Mouse (Mus musculus): Measurements from ENCODE around the gene Hint1.

Hint1 gene

DNA sequence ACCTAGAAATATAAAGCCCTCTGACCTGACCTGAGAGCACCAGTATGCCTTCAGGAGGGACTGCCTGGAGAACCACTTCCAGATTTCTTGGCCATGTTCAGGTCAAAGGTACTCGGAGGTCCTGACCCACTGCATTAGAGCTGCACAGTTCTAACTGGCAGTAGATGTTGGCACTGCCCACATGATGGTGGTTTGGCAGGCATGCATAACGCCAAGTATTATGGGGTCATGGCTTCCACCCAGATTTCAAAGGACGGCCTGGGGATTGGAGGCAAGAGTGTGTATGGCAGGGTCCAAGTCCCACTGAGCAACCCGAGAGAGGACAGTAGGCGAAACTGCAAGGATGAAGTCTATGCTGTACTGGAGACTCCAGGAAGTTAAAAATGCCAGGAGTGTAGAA lies 47.7 kb downstream of the Hint1 start:
- no peak for ATAC-seq (ENCODE audit: insufficient number of reproducible peaks, low FRiP score, low TSS enrichment)

DNA sequence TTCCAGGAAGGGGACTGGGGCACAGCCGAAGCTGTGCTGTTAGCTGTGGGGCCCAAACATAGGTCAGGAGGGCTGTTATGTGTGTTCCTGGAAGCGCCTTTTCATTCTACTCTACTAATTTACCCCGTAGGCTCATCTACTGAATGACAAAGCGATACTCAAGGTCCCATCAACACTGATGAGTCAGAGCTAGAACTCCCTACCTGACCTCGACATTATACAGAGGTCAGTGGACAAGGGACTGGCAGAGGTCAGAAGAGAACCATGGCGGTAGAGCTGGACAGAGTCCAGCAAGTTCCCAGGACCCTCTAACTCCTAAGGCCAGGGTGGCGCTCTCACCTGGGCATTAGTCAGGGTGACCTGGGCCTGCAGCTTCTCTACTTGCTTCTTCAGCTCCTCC lies 51.3 kb downstream of the Hint1 start:
- ATAC-seq (ENCODE audit: insufficient number of reproducible peaks, low FRiP score, low TSS enrichment): no peak

DNA sequence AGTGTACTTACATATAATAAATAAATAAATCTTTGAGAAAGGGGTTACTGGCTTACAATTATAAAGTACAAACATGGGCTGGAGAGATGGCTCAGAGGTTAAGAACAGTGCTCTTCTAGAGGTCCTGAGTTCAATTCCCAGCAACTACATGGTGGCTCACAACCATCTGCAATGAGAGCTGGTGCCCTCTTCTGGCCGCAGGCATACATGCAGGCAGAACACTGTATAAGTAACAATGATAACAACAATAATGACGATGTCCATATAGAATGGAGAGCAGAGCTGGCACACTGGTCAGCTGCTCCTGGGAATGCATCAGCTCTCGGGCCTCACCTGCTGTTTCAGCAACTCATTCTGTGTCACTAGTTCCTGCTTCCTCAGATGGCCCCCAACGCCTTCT lies 52.1 kb downstream of the Hint1 start:
- ATAC-seq (ENCODE audit: insufficient number of reproducible peaks, low FRiP score, low TSS enrichment): no peak
